Comparison of ENCODE assay signal across 20 mouse cellular contexts in genomic region chr4:108109728-108110127, GRCm38 (mm10). TPM values are rescaled to one million over a fixed set of nuclear protein-coding genes. Genes with fewer than 3 reads are reported as not detected.
DNase-seq lines count a peak whose midpoint lies in the region; ATAC-seq and TF ChIP-seq lines count a peak whose summit lies in the region.
"Had no signal": no experiment of that assay in that cellular context is flagged by ENCODE, and none has a peak within 500 bp of the region (broad histone marks: within the 10 kb centered on the region; RNA-seq: fewer than 3 reads in every experiment).

No protein-coding gene starts in this region.

- H3K4me2 ChIP-seq in heart, embryonic 12.5 days: no peak overlapping the region

- TF ChIP-seq POLR2A in kidney, adult 2 months (IDR thresholded peaks at IDR 0.05; ENCODE audit: low read depth, low read length): no peak

- no peaks in the 10 kb centered on the region for H3K9me3 ChIP-seq in heart, embryonic 12.5 days (replicated peaks)
- H3K9me3 ChIP-seq: G1E had no signal

- no peaks in the 10 kb centered on the region for H3K4me1 ChIP-seq in heart, embryonic 12.5 days (replicated peaks)
- H3K4me1 ChIP-seq in kidney, adult 2 months (ENCODE audit: control insufficient read depth, insufficient read depth, low read length): peaks cover 6% of the 10 kb centered on the region; the same call in 1 of the 2 replicates

- WGBS in heart, embryonic 12.5 days: 93% methylated on average over 7 of the region's 7 CpGs
- WGBS in kidney, adult 2 months: 69% methylated on average over 7 of the region's 7 CpGs

- no peak for ATAC-seq in heart, embryonic 12.5 days (ENCODE audit: insufficient number of reproducible peaks, low FRiP score)
- ATAC-seq: activated CD4-positive, CD25-positive, alpha-beta regulatory T cell, adult 4 months; CD4-positive, CD25-positive, alpha-beta regulatory T cell, adult 4 months; Patski had no signal

- no peaks in the 10 kb centered on the region for H3K27me3 ChIP-seq in heart, embryonic 12.5 days (replicated peaks)
- no peaks in the 10 kb centered on the region for H3K27me3 ChIP-seq in kidney, adult 2 months (replicated peaks; ENCODE audit: control insufficient read depth, insufficient read depth, low read length)
- H3K27me3 ChIP-seq: CH12.LX, Patski had no signal

- no peak overlapping the region for H3K27ac ChIP-seq in heart, embryonic 12.5 days (ENCODE audit: poor library complexity, severe bottlenecking)
- H3K27ac ChIP-seq in kidney, adult 2 months (ENCODE audit: insufficient read depth, low read depth, low read length): no peak overlapping the region

- H3K9ac ChIP-seq in heart, embryonic 12.5 days: no peak overlapping the region

- H3K36me3 ChIP-seq in heart, embryonic 12.5 days: 0 out of 2 replicates have a peak, but pooled peaks cover 5% of the 10 kb centered on the region
- H3K36me3 ChIP-seq in kidney, adult 2 months (ENCODE audit: control insufficient read depth, insufficient read depth, low read length): peaks cover 5% of the 10 kb centered on the region

- peak; percentile 67 for DNase-seq in heart, adult 11 months
- peak; percentile 36 for DNase-seq in kidney, adult 2 months
- DNase-seq in kidney, adult 18-20 months: no peak
- peak; percentile 53 for DNase-seq in kidney, adult 9 months
- no peak for DNase-seq in kidney, adult 8-10 months
- DNase-seq: adrenal gland, adult 2 months; adrenal gland, adult 8-10 months; adrenal gland, postnatal 10 days; adrenal gland, postnatal 25 days; adrenal gland, postnatal 36 days; B cell, adult 2 months; cerebellum, adult 11 months; cerebellum, adult 11-12 months; cerebellum, adult 18-20 months had no signal

- H3K4me3 ChIP-seq in heart, embryonic 12.5 days: no peak overlapping the region
- H3K4me3 ChIP-seq in kidney, adult 2 months (ENCODE audit: insufficient read depth, low read depth, low read length): no peak overlapping the region

- no peak for TF ChIP-seq CTCF in kidney, adult 2 months (conservative IDR thresholded peaks at IDR 0.05; ENCODE audit: insufficient read depth, insufficient read length, low read depth, low read length)

RNA-seq across cellular contexts. Expression of gene Podn, which starts 13.5 kb away (rescaled TPM):
- polyA plus RNA-seq in heart, embryonic 12.5 days (2016; fragmentation: Nextera tagmentation; extraction: Ambion mirVana): 0.55 and 0.59 TPM in 2 replicates
- 29.8 and 30.4 TPM in 2 replicates for polyA plus RNA-seq in kidney, adult 2 months (2012; rRNA removed)
- polyA plus RNA-seq: activated CD4-positive, CD25-positive, alpha-beta regulatory T cell, adult 4 months; CD4-positive, CD25-positive, alpha-beta regulatory T cell, adult 4 months; G1E had no signal

RNA-seq across cellular contexts. Expression of gene Scp2, which starts 35.1 kb away (rescaled TPM):
- 166 and 168 TPM in 2 replicates for polyA plus RNA-seq in heart, embryonic 12.5 days (2016; fragmentation: Nextera tagmentation; extraction: Ambion mirVana)
- 532 and 670 TPM in 2 replicates for polyA plus RNA-seq in kidney, adult 2 months (2012; rRNA removed)

RNA-seq across cellular contexts. Expression of gene Echdc2, which starts 55.5 kb away (rescaled TPM):
- 14.5 and 14.6 TPM in 2 replicates for polyA plus RNA-seq in heart, embryonic 12.5 days (2016; fragmentation: Nextera tagmentation; extraction: Ambion mirVana)
- polyA plus RNA-seq in kidney, adult 2 months (2012; rRNA removed): 220 and 261 TPM in 2 replicates
- polyA plus RNA-seq: G1E had no signal

Comparison
In these comparisons a context has a peak if more than half of its experiments do, and no peak if none do; other contexts are left out.
1. DNase-seq: peak in heart, adult 11 months (single experiment), kidney, adult 2 months (single experiment) and kidney, adult 9 months (single experiment); none in kidney, adult 18-20 months (single experiment) and kidney, adult 8-10 months (0 of 2).
2. RNA of gene Podn, which starts 13.5 kb away (polyA plus RNA-seq): 29.8 to 30.4 TPM in kidney, adult 2 months; 0.55 to 0.59 TPM in heart, embryonic 12.5 days; every median in the first group is over 10 times any median in the second.
3. RNA of gene Echdc2, which starts 55.5 kb away (polyA plus RNA-seq): 220 to 261 TPM in kidney, adult 2 months; 14.5 to 14.6 TPM in heart, embryonic 12.5 days; every median in the first group is over 10 times any median in the second.